Mouse (Mus musculus) testis, adult 2 months (tissue): Measurements from ENCODE around the gene Fhit. TPM values are rescaled to one million over a fixed set of nuclear protein-coding genes. Genes with fewer than 3 reads are reported as not detected.

Experiments
- H3K27ac ChIP-seq: fragments of 200-500 bp; 2 replicates; pipeline ENCODE4 v1.5.1; 2012; ENCODE audit warnings: low read depth, low read length; ENCODE audit not compliant: control insufficient read depth, insufficient read depth
- H3K27me3 ChIP-seq: fragments of 200-500 bp; 2 replicates; pipeline ENCODE4 v1.6.1; 2012; ENCODE audit warnings: mild to moderate bottlenecking, low read length, moderate library complexity; ENCODE audit not compliant: control insufficient read depth, insufficient read depth
- H3K36me3 ChIP-seq: fragments of 200-500 bp; 2 replicates; pipeline ENCODE4 v1.6.1; 2012; ENCODE audit warnings: mild to moderate bottlenecking, low read length; ENCODE audit not compliant: control insufficient read depth, insufficient read depth
- H3K4me1 ChIP-seq: fragments of 200-500 bp; 2 replicates; pipeline ENCODE4 v1.6.1; 2012; ENCODE audit warnings: low read length; ENCODE audit not compliant: control insufficient read depth, insufficient read depth
- H3K4me3 ChIP-seq: fragments of 200-500 bp; 2 replicates; pipeline ENCODE4 v1.5.1; 2012; ENCODE audit warnings: low read depth, mild to moderate bottlenecking, low read length, moderate library complexity, mixed read lengths; ENCODE audit not compliant: control insufficient read depth
- CTCF ChIP-seq: fragments of 200-500 bp; IDR thresholded peaks from 2 replicates; pipeline ENCODE4 v1.5.1; 2012; ENCODE audit warnings: low read depth, mild to moderate bottlenecking, inconsistent platforms, low read length, moderate library complexity; ENCODE audit not compliant: control insufficient read depth, insufficient read depth, insufficient replicate concordance
- POLR2A ChIP-seq: fragments of 200-500 bp; IDR thresholded peaks from 2 replicates; pipeline ENCODE4 v1.6.1; 2012; ENCODE audit warnings: low read depth, mild to moderate bottlenecking, inconsistent platforms, low read length, moderate library complexity; ENCODE audit not compliant: control insufficient read depth
- polyA plus RNA-seq: library from polyadenylated mRNA; depleted of rRNA; stranded (reverse); fragments of >200 nt; gene quantifications from 2 replicates; pipeline ENCODE4 v1.2.3, GENCODE M21; 2012

Fhit gene
- polyA plus RNA-seq, 1 experiment: 2.0 TPM

- Histone ChIP-seq H3K4me3 (no peak overlapping the region), H3K36me3 (no peaks in the 10 kb centered on the region), H3K27me3 (no peaks in the 10 kb centered on the region), H3K27ac (no peak overlapping the region), H3K4me1 (no peaks in the 10 kb centered on the region)
- TF ChIP-seq POLR2A (no peak), CTCF (no peak)
Measured at GRCm38 (mm10) chr14:9748709-9749108, 1413.1 kb downstream of the Fhit start.

- no peaks in the 10 kb centered on the region for H3K27me3 ChIP-seq
- no peaks in the 10 kb centered on the region for H3K36me3 ChIP-seq
- no peaks in the 10 kb centered on the region for H3K4me1 ChIP-seq
- H3K27ac ChIP-seq: no peak overlapping the region
- no peak overlapping the region for H3K4me3 ChIP-seq
- no peak for TF ChIP-seq POLR2A
- no peak for TF ChIP-seq CTCF
Measured at GRCm38 (mm10) chr14:9721917-9722472, 1439.8 kb downstream of the Fhit start.

GRCm38 (mm10) chr14:9698621-9699020 lies 1463.2 kb downstream of the Fhit start:
- TF ChIP-seq POLR2A (no peak), CTCF (no peak)
- no peak overlapping the region for H3K4me3 ChIP-seq
- H3K27ac ChIP-seq: no peak overlapping the region
- H3K27me3 ChIP-seq: no peaks in the 10 kb centered on the region
- H3K36me3 ChIP-seq: no peaks in the 10 kb centered on the region
- no peaks in the 10 kb centered on the region for H3K4me1 ChIP-seq

GRCm38 (mm10) chr14:9697101-9697500 lies 1464.7 kb downstream of the Fhit start:
- H3K27me3 ChIP-seq: no peaks in the 10 kb centered on the region

GRCm38 (mm10) chr14:9696004-9696403 lies 1465.8 kb downstream of the Fhit start:
- Histone ChIP-seq H3K27ac (no peak overlapping the region), H3K4me1 (no peaks in the 10 kb centered on the region), H3K27me3 (no peaks in the 10 kb centered on the region), H3K4me3 (no peak overlapping the region), H3K36me3 (no peaks in the 10 kb centered on the region)
- TF ChIP-seq CTCF (no peak), POLR2A (no peak)

More at GRCm38 (mm10) chr14:9697101-9697500, 1464.7 kb downstream of the Fhit start:
- Histone ChIP-seq H3K4me1 (no peaks in the 10 kb centered on the region), H3K36me3 (no peaks in the 10 kb centered on the region), H3K4me3 (no peak overlapping the region), H3K27ac (no peak overlapping the region)
- TF ChIP-seq POLR2A (no peak), CTCF (no peak)

- no peaks in the 10 kb centered on the region for H3K27me3 ChIP-seq
- no peaks in the 10 kb centered on the region for H3K36me3 ChIP-seq
- H3K4me3 ChIP-seq: no peak overlapping the region
- H3K27ac ChIP-seq: no peak overlapping the region
- no peak for TF ChIP-seq POLR2A
- no peak for TF ChIP-seq CTCF
- H3K4me1 ChIP-seq: no peaks in the 10 kb centered on the region
Measured at GRCm38 (mm10) chr14:9695217-9695690, 1466.6 kb downstream of the Fhit start.

GRCm38 (mm10) chr14:9688664-9689257 lies 1473.1 kb downstream of the Fhit start:
- Histone ChIP-seq H3K27ac (no peak overlapping the region), H3K36me3 (no peaks in the 10 kb centered on the region), H3K4me3 (no peak overlapping the region), H3K27me3 (no peaks in the 10 kb centered on the region), H3K4me1 (no peaks in the 10 kb centered on the region)
- TF ChIP-seq POLR2A: no peak
- TF ChIP-seq CTCF: no peak
